15 mouse cellular contexts compared by ENCODE assay signal in genomic region chr10:112863808-112864207, GRCm38 (mm10).
"Had no signal": no experiment of that assay in that cellular context is flagged by ENCODE, and none has a peak within 500 bp of the region (broad histone marks: within the 10 kb centered on the region; RNA-seq: fewer than 3 reads in every experiment).

No protein-coding gene starts in this region.

- H3K27ac ChIP-seq: liver, embryonic 13.5 days; lung, embryonic 15.5 days; macrophage; midbrain, embryonic 15.5 days; neural tube, embryonic 12.5 days; stomach, postnatal 0 days had no signal

- H3K4me3 ChIP-seq: liver, embryonic 13.5 days; lung, embryonic 15.5 days; megakaryocyte, embryonic 14.5 days; midbrain, embryonic 15.5 days; neural tube, embryonic 12.5 days had no signal

- DNase-seq: kidney, adult 11 months; kidney, adult 9 months; kidney, postnatal 14 days; left cerebral cortex, postnatal 4 days; liver; liver, embryonic 13.5 days; liver, postnatal 0 days; lung, postnatal 14 days; thymus, postnatal 4 days had no signal

- ATAC-seq: liver, postnatal 0 days; midbrain, embryonic 15.5 days had no signal
